In the genomic region with DNA sequence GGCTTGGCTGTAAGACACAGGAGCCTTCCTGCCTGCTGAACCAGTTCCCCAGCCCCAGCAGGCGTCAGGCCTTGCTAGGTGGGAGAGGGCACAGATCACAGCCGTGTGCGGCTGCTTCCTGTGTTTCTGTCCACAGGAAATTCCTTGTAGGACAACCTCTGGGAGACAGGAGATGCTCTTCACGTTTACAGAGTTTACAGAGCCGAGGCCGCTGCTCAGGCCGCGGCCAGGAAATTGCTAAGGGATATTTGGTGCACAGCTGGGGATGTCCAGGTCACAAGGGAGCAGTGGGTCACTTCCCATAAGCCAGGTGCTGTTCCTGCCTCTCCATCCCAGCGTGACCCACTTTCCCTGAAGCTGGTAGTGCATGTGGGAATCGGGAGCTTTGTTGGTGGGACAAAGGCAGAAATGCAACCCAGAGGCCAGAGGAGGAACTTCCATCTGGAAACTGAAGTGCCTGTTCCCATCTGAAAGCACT, we compare ENCODE assay signal across 9 mouse cellular contexts. TPM values are rescaled to one million over a fixed set of nuclear protein-coding genes. Genes with fewer than 3 reads are reported as not detected.
A peak's percentile ranks its signal among the peaks of the same experiment; 100 is the strongest.
DNase-seq lines count a peak whose midpoint lies in the region; ATAC-seq lines count a peak whose summit lies in the region.
"Had no signal": no experiment of that assay in that cellular context is flagged by ENCODE, and none has a peak within 500 bp of the region (broad histone marks: within the 10 kb centered on the region; RNA-seq: fewer than 3 reads in every experiment).

No protein-coding gene starts in this region.

- no peak overlapping the region for H3K4me3 ChIP-seq in lung, embryonic 16.5 days (ENCODE audit: low read length)
- no peak overlapping the region for H3K4me3 ChIP-seq in heart, embryonic 11.5 days (ENCODE audit: low read depth, low read length)
- H3K4me3 ChIP-seq in stomach, embryonic 16.5 days (replicated peaks; ENCODE audit: low read length) = no peak overlapping the region

- DNase-seq in lung, adult 18-20 months = no peak
- DNase-seq in kidney, postnatal 25 days = peak; percentile 54 to 77
- DNase-seq in frontal cortex, postnatal 25 days (ENCODE audit: low spot score in 2 of 2) = no peak
- DNase-seq in layer of hippocampus, postnatal 36 days = no peak

- H3K4me2 ChIP-seq in lung, embryonic 16.5 days (ENCODE audit: low read depth, low read length) = no peak overlapping the region
- peak overlapping the region; percentile 19; the same call in 1 of the 2 replicates for H3K4me2 ChIP-seq in heart, embryonic 11.5 days
- no peak overlapping the region for H3K4me2 ChIP-seq in stomach, embryonic 16.5 days (ENCODE audit: low read depth, low read length)

- no peaks in the 10 kb centered on the region for H3K36me3 ChIP-seq in lung, embryonic 16.5 days (ENCODE audit: control insufficient read depth, insufficient read depth, low read length)
- H3K36me3 ChIP-seq in heart, embryonic 11.5 days (ENCODE audit: control insufficient read depth, insufficient read depth, low read length) = no peaks in the 10 kb centered on the region
- no peaks in the 10 kb centered on the region for H3K36me3 ChIP-seq in stomach, embryonic 16.5 days (ENCODE audit: control insufficient read depth, insufficient read depth, low read length)

- no peaks in the 10 kb centered on the region for H3K9me3 ChIP-seq in lung, embryonic 16.5 days (ENCODE audit: control insufficient read depth, low read length)
- no peaks in the 10 kb centered on the region for H3K9me3 ChIP-seq in heart, embryonic 11.5 days (replicated peaks; ENCODE audit: control insufficient read depth, low read length)
- H3K9me3 ChIP-seq in stomach, embryonic 16.5 days (replicated peaks; ENCODE audit: control insufficient read depth, low read length) = no peaks in the 10 kb centered on the region

- H3K4me1 ChIP-seq in lung, embryonic 16.5 days (replicated peaks; ENCODE audit: control insufficient read depth, insufficient read depth, low read length) = peaks cover 7% of the 10 kb centered on the region; the same call in 1 of the 2 replicates
- H3K4me1 ChIP-seq in heart, embryonic 11.5 days (ENCODE audit: control insufficient read depth, insufficient read depth, low read length) = peaks cover 8% of the 10 kb centered on the region
- peaks cover 6% of the 10 kb centered on the region for H3K4me1 ChIP-seq in stomach, embryonic 16.5 days (ENCODE audit: control insufficient read depth, insufficient read depth, low read length)

- WGBS in lung, embryonic 16.5 days = 23% methylated on average over 10 of the region's 10 CpGs
- 35% methylated on average over 10 of the region's 10 CpGs for WGBS in heart, embryonic 11.5 days (ENCODE audit: insufficient replicate concordance)
- WGBS in stomach, embryonic 16.5 days = 26% methylated on average over 10 of the region's 10 CpGs

- no peaks in the 10 kb centered on the region for H3K27me3 ChIP-seq in lung, embryonic 16.5 days (ENCODE audit: control insufficient read depth, insufficient read depth, low read depth, low read length)
- H3K27me3 ChIP-seq in heart, embryonic 11.5 days (ENCODE audit: control insufficient read depth, insufficient read depth, low read length) = no peaks in the 10 kb centered on the region
- H3K27me3 ChIP-seq in stomach, embryonic 16.5 days (ENCODE audit: control insufficient read depth, insufficient read depth, low read length) = no peaks in the 10 kb centered on the region
- H3K27me3 ChIP-seq: Patski had no signal

- ATAC-seq in lung, embryonic 16.5 days (ENCODE audit: low read depth) = peak; percentile 85
- ATAC-seq in heart, embryonic 11.5 days (replicated peaks; ENCODE audit: insufficient number of reproducible peaks, low FRiP score, low TSS enrichment) = no peak
- peak; percentile 78 for ATAC-seq in stomach, embryonic 16.5 days (ENCODE audit: insufficient read depth, low FRiP score)
- no peak for ATAC-seq in CD4-positive, CD25-positive, alpha-beta regulatory T cell, adult 4 months
- ATAC-seq: Patski had no signal

- H3K27ac ChIP-seq in lung, embryonic 16.5 days (ENCODE audit: low read length) = peak overlapping the region; percentile 74; the same call in 1 of the 2 replicates
- H3K27ac ChIP-seq in heart, embryonic 11.5 days (ENCODE audit: low read depth, low read length) = 0 out of 2 replicates have a peak overlapping the region, but pooled peaks have one; percentile 15
- H3K27ac ChIP-seq in stomach, embryonic 16.5 days (ENCODE audit: low read length) = no peak overlapping the region

- H3K9ac ChIP-seq in lung, embryonic 16.5 days (ENCODE audit: low read length) = no peak overlapping the region
- H3K9ac ChIP-seq in heart, embryonic 11.5 days (ENCODE audit: low read depth, low read length) = peak overlapping the region; percentile 28; the same call in 1 of the 2 replicates
- no peak overlapping the region; the same call in 1 of the 2 replicates for H3K9ac ChIP-seq in stomach, embryonic 16.5 days (ENCODE audit: low read length)

RNA-seq across cellular contexts. Expression of gene Atp5s, which starts 27.2 kb away (rescaled TPM):
- polyA plus RNA-seq in lung, embryonic 16.5 days (2015; fragmentation: Nextera tagmentation; extraction: Ambion mirVana) = 35.3 and 36.4 TPM in 2 replicates
- polyA plus RNA-seq in heart, embryonic 11.5 days (2014; fragmentation: Nextera tagmentation; extraction: Ambion mirVana) = 30.1 and 35.8 TPM in 2 replicates
- 25.1 and 25.5 TPM in 2 replicates for polyA plus RNA-seq in stomach, embryonic 16.5 days (2015; fragmentation: Nextera tagmentation; extraction: Ambion mirVana)
- 10 to 100 TPM; 17.1 to 17.2 TPM for polyA plus RNA-seq in CD4-positive, CD25-positive, alpha-beta regulatory T cell, adult 4 months (2017; shearing (Covaris generic))
- 10 to 100 TPM; 34.4 to 40.8 TPM for total RNA-seq in layer of hippocampus, postnatal 36 days (2021)

RNA-seq across cellular contexts. Expression of gene L2hgdh, which starts 27.2 kb away (rescaled TPM):
- 14.3 and 15.5 TPM in 2 replicates for polyA plus RNA-seq in lung, embryonic 16.5 days (2015; fragmentation: Nextera tagmentation; extraction: Ambion mirVana)
- 15.2 and 18.0 TPM in 2 replicates for polyA plus RNA-seq in heart, embryonic 11.5 days (2014; fragmentation: Nextera tagmentation; extraction: Ambion mirVana)
- polyA plus RNA-seq in stomach, embryonic 16.5 days (2015; fragmentation: Nextera tagmentation; extraction: Ambion mirVana) = 18.3 and 21.7 TPM in 2 replicates
- polyA plus RNA-seq in CD4-positive, CD25-positive, alpha-beta regulatory T cell, adult 4 months (2017; shearing (Covaris generic)) = 1 to 10 TPM; 3.1 TPM
- total RNA-seq in layer of hippocampus, postnatal 36 days (2021) = 10 to 100 TPM; 19.8 to 20.0 TPM

RNA-seq across cellular contexts. Expression of gene Cdkl1, which starts 39.2 kb away (rescaled TPM):
- polyA plus RNA-seq in lung, embryonic 16.5 days (2015; fragmentation: Nextera tagmentation; extraction: Ambion mirVana) = 1.3 and 2.0 TPM in 2 replicates
- 3.8 and 5.2 TPM in 2 replicates for polyA plus RNA-seq in heart, embryonic 11.5 days (2014; fragmentation: Nextera tagmentation; extraction: Ambion mirVana)
- 2.6 and 2.8 TPM in 2 replicates for polyA plus RNA-seq in stomach, embryonic 16.5 days (2015; fragmentation: Nextera tagmentation; extraction: Ambion mirVana)
- not detected for polyA plus RNA-seq in CD4-positive, CD25-positive, alpha-beta regulatory T cell, adult 4 months (2017; shearing (Covaris generic))
- total RNA-seq in layer of hippocampus, postnatal 36 days (2021) = 10 to 100 TPM; 19.9 to 20.3 TPM

Comparison
In these comparisons a context has a peak if more than half of its experiments do, and no peak if none do; other contexts are left out.
1. ATAC-seq: peak in lung, embryonic 16.5 days (single experiment) and stomach, embryonic 16.5 days (single experiment); none in heart, embryonic 11.5 days (single experiment) and CD4-positive, CD25-positive, alpha-beta regulatory T cell, adult 4 months (single experiment).
2. DNase-seq: peak in kidney, postnatal 25 days (2 of 2); none in lung, adult 18-20 months (0 of 2), frontal cortex, postnatal 25 days (0 of 2) and layer of hippocampus, postnatal 36 days (0 of 2).